Mouse (Mus musculus) spleen, postnatal 36 days (tissue): Measurements from ENCODE around the gene Daglb.
A peak's percentile ranks its signal among the peaks of the same experiment; 100 is the strongest.

ENCODE experiments used
- DNase-seq, 2 experiments: peaks; one replicate each; pipeline ENCODE4 v3.0.0; 2022; ENCODE audit warnings: low spot score in 2 of 2, mixed read lengths in 1 of 2

The Daglb gene

DNA sequence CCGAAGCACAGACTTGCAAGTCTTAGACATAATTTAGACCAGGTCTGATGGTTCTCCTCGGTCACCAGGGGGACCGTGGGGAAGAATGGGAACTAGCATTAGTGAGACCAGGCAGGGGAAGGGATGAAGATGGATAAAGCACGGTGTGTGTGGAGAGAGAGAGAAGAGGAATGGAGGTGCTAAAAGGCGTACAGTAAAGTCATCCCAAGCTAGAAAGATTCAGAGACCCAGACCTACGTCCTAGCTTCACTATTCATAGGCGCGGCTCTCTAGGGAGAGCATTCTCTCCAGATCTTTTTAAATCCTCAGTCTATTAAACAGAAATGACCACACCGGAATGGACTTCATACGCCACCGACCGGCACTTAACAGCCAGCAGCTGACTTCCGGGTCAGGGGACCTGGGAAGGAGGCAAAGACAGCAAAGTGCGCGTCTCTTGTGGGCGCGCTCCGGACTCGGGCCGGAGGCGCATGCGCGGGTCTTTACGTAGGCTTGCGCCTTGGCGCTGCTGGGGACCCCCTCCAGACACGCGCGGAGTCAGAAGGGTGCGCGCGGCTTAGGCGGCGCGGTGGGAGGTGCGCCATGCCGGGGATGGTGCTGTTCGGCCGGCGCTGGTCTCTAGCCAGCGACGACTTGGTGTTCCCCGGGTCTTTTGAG is at the start of gene Daglb:
Daglb (plus strand) TSS at position 485 of the 657 bp plus-strand sequence.
- peak; percentile 92 for DNase-seq

DNA sequence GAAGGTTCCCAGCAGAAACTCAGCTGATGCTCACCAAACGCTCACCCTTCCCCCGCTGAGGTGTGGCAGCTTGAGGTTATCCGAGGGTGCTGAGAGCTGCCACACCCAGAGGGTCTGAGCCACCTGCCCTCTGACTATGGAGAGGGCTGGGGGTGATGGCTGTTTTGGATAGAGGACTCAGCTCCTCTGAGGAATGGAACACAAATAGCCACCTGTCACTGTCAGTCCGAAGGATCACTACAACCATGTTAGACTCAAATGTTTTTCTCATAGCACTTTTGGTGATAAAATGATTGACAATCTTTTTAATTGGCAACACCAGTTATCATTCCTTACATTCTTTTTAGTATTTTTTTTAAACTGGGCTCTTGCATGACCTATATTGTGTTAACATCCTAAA is 42.9 kb upstream of the Daglb start:
- no peak for DNase-seq

DNA sequence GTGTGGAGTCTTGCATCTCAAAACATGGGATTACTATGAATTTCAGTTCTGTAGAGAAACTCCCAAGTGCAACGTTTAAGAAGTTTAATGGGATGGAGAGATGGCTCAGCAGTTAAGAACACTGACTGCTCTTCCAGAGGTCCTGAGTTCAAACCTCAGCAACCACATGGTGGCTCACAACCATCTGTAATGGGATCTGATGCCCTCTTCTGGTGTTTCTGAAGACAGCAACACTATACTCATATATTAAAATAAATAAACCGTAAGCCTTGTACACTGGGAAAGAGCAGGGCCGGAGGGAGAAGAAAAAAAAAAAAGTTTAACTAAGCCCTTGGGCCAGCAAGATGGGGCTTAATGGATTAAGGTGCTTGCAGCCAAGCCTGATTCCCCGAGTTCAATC is 41.4 kb upstream of the Daglb start:
- no peak for DNase-seq

DNA sequence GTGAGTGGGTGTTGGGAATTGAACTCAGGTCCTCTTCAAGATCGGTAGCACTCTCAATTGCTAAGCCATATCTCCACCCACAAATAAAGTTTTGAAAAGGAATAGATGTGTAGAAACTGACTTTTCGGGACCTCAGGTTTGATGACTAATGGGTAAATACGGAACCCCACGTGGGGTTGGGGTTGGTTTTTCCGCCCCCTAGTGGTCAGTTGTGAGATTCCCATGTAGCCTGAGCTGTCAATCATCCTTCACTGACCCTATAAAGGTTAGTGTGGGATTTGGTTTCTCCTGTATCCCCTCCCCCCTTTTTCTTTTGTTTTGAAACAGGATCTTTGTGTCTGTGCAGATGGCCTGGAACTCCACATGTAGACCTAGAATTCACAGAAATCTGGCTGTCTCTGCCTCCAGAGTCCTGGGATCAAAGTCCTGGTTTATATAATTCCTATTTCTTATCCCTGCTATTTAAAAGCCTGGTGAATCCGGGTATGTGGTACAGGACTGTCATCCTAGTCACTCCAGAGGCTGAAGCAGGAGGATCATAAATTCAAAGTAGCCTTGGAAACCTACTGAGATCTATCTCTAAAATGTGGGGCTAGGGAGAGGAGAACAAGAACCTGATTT is 40.4 kb upstream of the Daglb start:
- DNase-seq: peak; percentile 35 to 52

DNA sequence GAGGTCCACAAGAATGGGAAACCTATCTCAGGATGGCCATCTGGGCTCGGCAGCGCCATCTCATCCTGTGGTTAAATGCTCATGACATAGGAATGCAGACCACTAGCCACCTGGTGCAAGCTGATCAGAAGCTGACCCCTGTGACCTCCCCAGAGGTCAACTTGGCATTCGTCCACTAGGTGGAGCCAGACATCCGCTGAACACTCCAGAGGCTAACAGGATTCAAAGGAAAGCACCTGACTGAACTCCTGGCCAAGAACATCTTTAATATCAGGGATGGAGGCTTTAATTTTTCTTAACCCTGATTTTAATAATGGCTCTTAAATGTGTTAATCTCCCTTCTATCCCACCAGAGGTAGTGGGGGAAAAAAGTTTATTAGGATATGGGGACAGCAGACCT is 30.0 kb upstream of the Daglb start:
- peak; percentile 63 for DNase-seq

DNA sequence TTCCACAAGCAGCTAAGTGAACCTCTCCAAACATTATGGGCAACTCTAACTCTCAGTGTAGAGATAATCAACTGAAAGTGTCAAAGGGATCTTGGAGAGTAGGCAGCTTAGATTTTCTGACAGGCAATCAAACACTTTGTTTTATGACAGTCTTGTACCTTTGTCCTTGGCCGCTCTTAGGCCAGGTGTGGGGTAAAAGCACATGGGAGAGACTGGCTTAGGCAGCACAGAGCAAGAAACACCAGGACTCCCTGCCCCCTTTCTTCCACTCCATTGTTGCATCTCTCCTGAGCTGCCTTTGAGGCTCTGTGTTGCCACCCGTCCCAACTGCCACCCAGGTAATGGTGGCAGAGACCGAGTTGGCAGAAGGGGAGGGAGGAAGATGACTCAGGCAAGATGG is 23.1 kb upstream of the Daglb start:
- DNase-seq: no peak

DNA sequence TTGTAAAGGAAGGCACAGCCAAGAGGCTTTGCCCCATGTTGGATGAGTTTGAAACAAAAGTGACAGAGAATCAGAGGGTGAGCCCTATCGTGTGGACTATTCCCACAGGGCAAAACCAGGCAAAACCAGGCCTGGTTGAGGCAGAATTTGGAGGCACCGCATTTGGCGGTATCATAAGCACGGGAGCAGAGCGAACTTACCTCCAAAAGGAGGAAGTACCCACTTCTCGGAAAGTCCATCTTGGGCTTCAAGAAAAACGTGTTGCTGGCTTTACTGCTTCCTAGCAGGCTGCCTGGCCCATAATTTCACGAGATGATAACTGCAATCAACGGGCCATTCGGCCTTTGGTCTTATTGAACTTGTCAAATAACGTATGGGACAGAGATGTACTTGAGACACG is 22.6 kb upstream of the Daglb start:
- DNase-seq: no peak

DNA sequence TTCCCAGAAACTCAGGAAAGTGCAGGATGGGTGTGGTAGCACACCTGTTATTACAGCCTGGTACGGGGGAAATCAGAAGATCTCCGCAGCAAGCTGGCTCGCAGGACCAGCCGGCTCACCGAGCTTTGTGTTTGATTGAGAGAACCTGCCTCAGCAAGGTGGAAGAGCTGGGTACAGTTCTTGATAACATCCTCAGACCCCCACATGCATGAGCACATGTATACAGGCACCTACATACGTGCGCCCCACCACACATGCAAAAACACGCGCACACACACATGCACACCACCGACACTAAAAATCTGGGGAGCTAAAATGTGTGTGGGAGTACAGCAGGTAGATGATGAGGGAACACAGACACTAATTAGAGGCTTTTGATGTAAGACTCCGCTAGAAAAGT is 713 bp upstream of the Daglb start:
- DNase-seq: no peak

DNA sequence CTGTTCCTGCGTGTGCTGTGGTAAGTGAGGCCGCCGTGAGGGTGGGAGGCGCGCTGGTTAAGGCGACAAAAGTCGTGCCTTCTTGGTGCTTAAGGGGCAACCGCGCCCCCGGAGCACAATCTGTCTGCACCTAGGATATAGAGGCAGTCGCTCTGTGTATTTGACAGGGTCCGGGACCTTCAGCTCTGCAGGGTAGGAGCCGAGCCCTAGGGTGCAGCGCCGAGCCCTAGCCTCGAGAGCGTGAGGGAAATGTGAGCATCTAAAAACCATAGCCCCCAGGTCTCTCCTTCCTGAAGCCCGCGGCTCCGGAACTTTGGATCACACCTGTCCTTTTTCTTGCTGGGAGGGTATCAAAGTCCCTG is 354 bp downstream of the Daglb start:
- no peak for DNase-seq

DNA sequence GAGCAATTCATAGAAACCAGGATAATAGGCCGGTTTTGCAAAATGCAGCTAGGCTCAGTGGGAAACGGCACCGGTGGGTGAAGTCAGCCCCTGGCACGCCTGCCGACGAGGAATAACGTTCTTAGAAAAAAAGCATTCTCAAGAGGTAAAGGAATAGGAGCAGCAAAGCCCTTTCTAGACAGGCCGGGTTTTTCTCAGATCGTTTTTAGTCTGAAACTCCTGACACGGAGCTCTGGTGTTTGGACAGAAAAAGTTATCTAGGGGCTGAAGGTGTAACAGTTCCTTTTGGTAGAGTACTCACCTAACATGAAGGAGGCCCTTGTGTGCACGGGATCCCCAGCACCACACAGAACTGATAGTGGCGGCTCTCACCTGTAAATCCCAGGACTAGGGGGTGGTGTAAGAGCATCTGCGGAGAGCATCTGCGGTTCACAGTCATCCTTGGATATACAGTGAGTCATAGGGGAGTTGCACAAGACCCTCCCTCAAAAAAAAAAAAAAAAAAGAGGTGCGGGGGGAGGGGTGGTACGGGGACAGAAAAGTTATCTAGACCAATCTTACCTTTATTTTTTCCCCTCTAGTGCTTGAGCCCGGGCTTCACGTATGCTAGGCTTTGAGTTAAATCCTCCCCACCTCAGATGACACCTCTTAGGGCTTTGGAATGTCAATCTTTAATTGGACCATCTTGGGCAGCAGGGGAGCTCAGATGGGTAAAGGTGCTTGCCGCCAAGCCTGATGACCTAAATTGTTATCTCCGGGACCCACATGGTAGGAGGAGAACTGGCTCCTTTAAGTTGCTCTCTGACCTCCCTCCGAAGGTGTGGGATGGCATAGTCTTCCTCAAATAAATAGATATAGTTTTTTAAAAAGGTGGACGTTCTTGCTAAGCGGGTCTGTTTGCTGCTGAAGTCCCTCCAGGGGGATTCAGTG is 1.0 kb downstream of the Daglb start:
- peak in 1 of 2 experiments; percentile 34 for DNase-seq

DNA sequence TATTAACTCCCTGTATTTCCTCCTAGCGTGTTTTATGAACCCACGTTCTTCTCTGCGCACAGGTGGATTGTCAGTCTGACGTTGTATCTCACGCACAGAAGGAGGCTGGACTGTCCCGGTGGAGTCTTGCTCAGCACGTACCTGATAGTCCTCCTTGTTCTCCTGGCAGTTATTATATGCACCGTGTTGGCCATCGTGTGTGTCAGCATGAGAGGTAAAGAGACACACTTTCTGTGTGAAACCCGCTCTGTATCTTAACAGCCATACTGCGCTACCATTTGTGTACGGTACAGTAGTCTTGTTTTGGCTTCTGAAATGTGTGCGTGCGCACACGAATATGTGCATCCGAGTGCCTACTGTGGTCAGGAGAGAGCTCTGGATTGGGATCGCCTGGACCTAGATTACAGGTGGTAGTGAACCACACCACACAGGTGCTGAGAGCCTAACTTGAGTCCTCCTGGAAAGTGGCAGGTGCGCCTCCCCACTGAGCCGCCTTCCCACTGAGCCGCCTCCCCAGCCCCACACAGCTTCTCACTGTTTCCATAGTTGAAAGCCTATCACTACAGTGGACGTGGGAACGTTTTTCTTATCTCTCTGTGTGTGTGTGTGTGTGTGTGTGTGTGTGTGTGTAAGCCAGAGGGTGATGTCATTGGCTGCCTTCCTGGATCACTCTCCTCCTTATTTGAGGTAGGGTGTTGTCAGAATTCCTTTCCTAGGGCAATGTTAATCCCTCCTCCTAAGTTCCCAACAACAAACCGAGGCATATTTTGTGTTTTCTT is 2.7 kb downstream of the Daglb start:
- DNase-seq: no peak

DNA sequence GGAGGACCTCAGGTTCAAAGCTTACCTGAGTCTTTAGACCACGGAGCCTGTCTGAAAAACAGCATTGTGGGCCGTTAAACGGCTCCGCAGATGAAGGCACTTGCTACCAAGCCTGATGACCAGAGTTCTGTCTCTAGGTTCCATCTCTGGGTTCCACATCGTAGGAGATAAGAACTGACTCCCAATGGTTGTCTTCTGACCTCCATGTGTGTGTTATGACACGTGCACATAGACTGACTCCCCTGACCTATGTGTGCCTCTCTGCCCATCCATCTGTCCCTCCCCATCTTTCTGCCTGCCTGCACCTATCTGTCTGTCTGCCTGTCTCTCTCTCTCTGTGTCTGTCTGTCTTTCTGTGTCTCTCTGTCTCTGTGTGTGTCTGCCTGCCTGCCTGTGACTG is 3.5 kb downstream of the Daglb start:
- no peak for DNase-seq

DNA sequence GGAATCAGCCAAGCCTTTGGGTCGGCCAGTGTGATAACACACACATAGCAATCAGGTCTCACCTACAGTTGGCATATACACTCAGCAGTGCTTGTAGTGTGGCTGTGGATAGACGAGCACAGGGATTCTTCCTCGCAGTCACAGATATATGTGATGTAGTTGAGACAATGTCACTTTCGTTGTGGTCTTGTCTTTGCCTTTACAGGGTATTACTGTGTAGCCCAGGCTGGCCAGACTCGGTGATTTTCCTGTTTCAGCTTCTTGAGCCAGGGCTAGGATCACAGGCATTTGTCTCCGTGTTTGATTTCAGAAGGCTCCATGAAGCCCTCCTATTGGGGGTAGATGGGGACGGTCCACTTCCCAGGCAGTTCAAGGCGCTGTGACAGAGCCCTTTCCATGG is 5.2 kb downstream of the Daglb start:
- DNase-seq: no peak

DNA sequence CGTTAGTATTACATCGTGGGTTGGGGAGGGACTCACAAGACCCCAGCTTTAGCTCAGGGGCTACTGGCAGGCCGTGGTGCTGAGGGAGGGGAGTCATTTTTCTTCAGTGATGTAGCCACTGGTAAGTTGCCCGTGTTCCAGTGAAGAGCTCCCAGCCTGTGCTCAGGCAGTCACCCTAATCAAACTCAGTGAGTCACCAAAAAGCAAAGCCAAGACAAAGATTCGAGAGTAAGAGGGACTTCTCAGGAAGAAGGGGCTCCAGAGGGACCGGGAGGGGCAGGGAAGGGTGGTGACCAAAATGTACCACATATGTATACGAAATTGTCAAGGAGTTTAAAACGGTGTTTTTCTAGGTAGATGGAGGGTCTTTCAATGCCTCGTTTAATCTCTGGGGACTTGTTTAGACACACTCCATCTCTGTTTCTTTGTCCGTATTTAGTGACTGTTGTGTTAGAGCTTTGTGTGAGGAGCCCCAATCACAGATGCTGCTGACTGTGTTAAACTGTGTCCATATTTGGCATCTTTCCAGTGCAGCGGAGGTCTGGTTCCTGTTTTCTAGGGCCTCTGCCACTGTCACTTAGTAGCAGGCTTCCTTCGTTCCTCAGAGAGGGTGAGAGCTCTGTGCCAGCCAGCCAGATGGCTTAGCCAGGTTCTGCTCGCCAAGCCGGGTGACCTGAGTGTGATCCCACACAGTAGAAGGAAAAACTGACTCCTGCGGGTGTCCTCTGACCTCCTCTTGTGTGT is 6.2 kb downstream of the Daglb start:
- peak; percentile 72 to 77 for DNase-seq

DNA sequence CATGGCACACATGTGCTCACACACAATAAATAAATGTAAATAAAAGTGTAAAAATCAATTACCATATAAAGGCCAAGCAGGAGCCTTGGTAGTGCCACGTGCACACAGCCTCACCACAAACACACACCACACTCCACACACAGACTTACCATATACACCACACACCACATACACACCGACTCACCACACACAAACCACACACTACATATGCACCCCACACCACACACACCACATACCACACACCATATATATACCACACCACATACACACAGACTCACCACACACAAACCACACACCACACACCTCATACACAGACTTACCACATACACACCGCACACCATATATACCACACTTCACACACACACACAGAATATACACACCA is 6.8 kb downstream of the Daglb start:
- DNase-seq: no peak

DNA sequence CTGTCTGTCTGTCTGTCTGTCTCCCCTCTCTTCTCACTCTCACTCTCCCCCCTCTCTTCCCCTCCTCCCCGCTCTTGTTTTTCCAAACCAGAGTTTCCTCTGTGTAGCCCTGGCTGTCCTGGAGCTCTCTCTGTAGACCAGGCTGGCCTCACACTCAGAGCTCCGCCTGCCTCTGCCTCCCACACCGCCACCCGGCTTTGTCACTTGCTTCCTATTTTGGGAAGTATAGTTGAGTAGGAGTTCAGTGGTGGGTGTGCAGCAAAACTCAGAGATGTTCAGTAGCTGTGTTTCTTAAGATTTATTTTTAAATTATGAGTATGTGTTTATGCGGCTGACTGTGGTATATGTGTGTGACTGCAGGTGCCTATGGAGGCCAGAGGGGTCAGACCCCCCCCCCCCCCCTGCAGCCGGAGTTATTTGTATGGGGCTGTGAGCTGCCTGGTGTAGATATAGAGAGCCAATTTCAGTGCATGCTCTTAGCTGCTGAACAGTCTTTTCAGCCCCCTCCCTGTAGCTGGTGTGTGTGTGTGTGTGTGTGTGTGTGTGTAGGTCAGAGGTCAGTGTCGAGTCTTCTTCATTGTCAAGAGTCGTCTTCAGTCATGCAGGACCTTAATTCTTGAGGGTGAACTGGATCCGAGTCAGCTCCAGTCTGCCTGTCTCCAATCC is 7.7 kb downstream of the Daglb start:
- no peak for DNase-seq

DNA sequence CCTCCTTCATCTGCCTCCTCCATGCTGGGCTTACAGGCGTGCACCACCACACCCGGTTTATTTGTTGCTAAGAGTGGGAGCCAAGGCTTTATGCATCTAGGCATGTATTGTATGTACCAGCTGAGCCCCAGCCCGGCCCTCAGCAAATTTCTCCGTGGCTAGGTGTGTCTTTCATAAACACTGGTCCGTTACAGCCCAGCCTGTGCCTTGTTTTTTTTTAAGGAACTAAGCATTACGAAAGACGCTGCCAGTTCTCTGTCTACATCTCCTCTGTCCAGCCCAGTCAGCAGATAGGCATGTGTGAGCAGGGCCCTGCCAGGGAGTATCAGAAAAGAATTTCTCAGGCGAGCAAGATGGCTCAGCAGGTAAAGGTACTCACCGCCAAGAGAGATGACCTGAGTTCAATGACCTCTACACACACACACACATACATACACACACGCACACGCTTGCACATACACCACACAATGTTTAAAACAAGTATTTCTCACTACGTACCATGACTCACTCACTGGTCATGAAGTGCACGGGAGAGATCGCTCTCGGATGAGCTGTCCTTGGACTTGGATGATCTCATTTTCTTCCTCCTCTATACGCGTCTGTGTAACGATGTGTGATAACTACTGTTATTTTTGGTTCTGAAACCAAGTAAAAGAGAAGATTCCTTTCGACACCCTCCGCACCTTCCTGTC is 10.9 kb downstream of the Daglb start:
- DNase-seq: no peak

DNA sequence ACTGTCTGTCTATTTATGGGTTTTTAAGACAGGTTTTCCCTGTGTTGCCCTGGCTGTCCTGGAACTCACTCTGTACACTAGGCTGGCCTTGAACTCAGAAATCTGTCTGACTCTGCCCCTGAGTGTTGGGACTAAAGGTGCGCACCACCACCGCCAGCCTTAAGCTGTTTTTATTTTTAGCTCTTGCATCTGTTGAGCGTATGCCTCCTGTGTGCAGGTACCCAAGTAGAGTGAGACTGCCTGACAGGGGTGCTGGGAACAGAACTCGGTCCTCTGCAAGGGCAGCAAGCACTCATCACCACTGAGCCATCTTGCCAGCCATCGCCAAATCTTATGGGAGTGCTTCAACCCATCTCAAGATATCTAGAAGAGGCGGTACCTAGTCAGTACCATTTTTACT is 11.6 kb downstream of the Daglb start:
- DNase-seq: no peak

DNA sequence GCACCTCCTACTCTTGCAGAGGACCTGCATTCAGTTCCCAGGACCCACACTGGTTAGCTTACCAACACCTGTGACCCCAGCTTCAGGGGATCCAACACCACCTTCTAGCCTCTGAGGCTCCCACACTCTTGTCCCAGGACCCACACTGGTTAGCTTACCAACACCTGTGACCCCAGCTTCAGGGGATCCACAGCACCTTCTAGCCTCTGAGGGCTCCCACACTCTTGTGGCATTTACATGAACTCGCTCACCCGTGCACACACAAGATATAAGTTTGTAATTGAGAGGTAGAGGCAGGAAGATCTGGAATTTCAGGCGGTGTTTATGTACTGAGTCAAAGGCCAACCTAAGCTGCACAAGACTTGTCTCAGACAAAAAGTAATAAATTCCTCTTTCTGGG is 13.5 kb downstream of the Daglb start:
- DNase-seq: no peak

DNA sequence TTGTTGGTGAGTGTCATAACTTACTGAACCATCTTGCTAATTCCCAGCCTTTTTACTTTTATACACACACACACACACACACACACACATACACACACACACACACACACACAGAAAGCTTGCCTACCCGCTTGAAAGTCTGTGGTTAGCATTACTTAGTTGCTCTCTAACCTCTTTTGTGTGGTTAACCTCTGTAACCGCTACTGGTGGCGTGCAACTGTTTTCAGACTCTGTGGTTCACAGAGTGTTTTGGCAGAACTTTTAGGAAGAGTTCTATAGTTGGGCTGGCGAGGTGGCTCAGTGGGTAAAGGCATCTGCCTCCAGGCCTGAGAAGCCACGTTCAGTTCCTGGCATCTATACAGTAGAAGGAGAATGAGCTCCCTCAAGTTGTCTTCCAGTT is 20.6 kb downstream of the Daglb start:
- DNase-seq: no peak
